In the genomic region with DNA sequence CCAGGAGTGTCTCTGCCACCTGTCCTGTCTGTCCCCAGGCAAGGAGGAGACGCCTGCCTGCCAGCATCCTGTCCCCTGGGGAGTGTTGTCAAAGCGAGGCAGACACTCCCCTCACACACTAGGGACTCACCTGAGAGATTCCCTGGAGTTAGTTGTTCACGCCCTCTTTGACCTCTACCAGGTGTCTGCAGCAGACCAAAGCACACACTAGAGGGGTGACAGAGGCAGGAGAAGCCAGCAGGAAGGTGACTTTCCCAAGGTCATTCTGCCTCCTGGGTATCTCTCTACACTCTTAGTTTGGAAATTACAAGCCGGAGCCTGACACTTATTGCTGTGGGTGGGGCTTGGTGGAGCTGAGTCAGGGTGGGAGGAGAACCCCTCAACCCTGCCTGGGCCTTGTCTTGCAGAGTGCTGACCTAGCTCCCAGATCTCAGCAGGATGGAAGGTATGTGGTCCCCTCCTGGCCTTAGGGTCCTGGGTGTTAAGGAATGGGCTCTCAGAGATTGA, we compare ENCODE assay signal across 9 mouse cellular contexts. TPM values are rescaled to one million over a fixed set of nuclear protein-coding genes. Genes with fewer than 3 reads are reported as not detected.
DNase-seq lines count a peak whose midpoint lies in the region; ATAC-seq and TF ChIP-seq lines count a peak whose summit lies in the region.
"Had no signal": no experiment of that assay in that cellular context is flagged by ENCODE, and none has a peak within 500 bp of the region (broad histone marks: within the 10 kb centered on the region; RNA-seq: fewer than 3 reads in every experiment).

No protein-coding gene starts in this region.

- no peak for ATAC-seq in embryonic facial prominence, embryonic 15.5 days (ENCODE audit: insufficient number of reproducible peaks, low FRiP score, low TSS enrichment, low read depth)
- ATAC-seq in midbrain, embryonic 14.5 days (ENCODE audit: low FRiP score, low TSS enrichment), result no peak
- ATAC-seq in frontal cortex, adult (ENCODE audit: low TSS enrichment), result no peak

- no peak for TF ChIP-seq POLR2A in kidney, adult 2 months (IDR thresholded peaks at IDR 0.05; ENCODE audit: low read depth, low read length)

- peak overlapping the region; percentile 79 for H3K27ac ChIP-seq in kidney, adult 2 months (ENCODE audit: insufficient read depth, low read depth, low read length)
- peak overlapping the region; percentile 84 for H3K27ac ChIP-seq in embryonic facial prominence, embryonic 15.5 days (replicated peaks)
- H3K27ac ChIP-seq in midbrain, embryonic 14.5 days (replicated peaks; ENCODE audit: low read depth, low read length), result peak overlapping the region; percentile 49

- H3K4me1 ChIP-seq in kidney, adult 2 months (ENCODE audit: control insufficient read depth, insufficient read depth, low read length), result no peaks in the 10 kb centered on the region
- H3K4me1 ChIP-seq in embryonic facial prominence, embryonic 15.5 days, result peaks cover 58% of the 10 kb centered on the region
- peaks cover 36% of the 10 kb centered on the region for H3K4me1 ChIP-seq in midbrain, embryonic 14.5 days (ENCODE audit: control insufficient read depth, insufficient read depth, low read length)

- H3K27me3 ChIP-seq in kidney, adult 2 months (replicated peaks; ENCODE audit: control insufficient read depth, insufficient read depth, low read length), result no peaks in the 10 kb centered on the region
- H3K27me3 ChIP-seq in embryonic facial prominence, embryonic 15.5 days, result no peaks in the 10 kb centered on the region
- no peaks in the 10 kb centered on the region for H3K27me3 ChIP-seq in midbrain, embryonic 14.5 days (ENCODE audit: control insufficient read depth, insufficient read depth, low read length)

- H3K4me3 ChIP-seq in kidney, adult 2 months (ENCODE audit: insufficient read depth, low read depth, low read length), result no peak overlapping the region
- no peak overlapping the region for H3K4me3 ChIP-seq in embryonic facial prominence, embryonic 15.5 days (replicated peaks)
- no peak overlapping the region for H3K4me3 ChIP-seq in midbrain, embryonic 14.5 days (replicated peaks; ENCODE audit: low read depth, low read length)

- H3K9ac ChIP-seq in embryonic facial prominence, embryonic 15.5 days, result no peak overlapping the region
- peak overlapping the region; percentile 16; the same call in 1 of the 2 replicates for H3K9ac ChIP-seq in midbrain, embryonic 14.5 days (replicated peaks; ENCODE audit: low read length)

- H3K4me2 ChIP-seq in embryonic facial prominence, embryonic 15.5 days (replicated peaks), result 0 out of 2 replicates have a peak overlapping the region, but pooled peaks have one; percentile 19
- no peak overlapping the region; the same call in 1 of the 2 replicates for H3K4me2 ChIP-seq in midbrain, embryonic 14.5 days (ENCODE audit: low read length)

- H3K9me3 ChIP-seq in embryonic facial prominence, embryonic 15.5 days (replicated peaks), result no peaks in the 10 kb centered on the region
- H3K9me3 ChIP-seq in midbrain, embryonic 14.5 days (ENCODE audit: control insufficient read depth, low read length), result no peaks in the 10 kb centered on the region

- no peak for TF ChIP-seq CTCF in kidney, adult 2 months (conservative IDR thresholded peaks at IDR 0.05; ENCODE audit: insufficient read depth, insufficient read length, low read depth, low read length)

- DNase-seq in adrenal gland, adult 2 months, result peak; percentile 47
- no peak for DNase-seq in adrenal gland, postnatal 4 days (ENCODE audit: low spot score in 2 of 2)
- no peak for DNase-seq in kidney, adult 2 months
- no peak for DNase-seq in kidney, postnatal 14 days
- no peak for DNase-seq in midbrain, embryonic 14.5 days
- no peak for DNase-seq in left cerebral cortex, adult 18-20 months (ENCODE audit: low spot score in 2 of 2)

- no peaks in the 10 kb centered on the region for H3K36me3 ChIP-seq in kidney, adult 2 months (ENCODE audit: control insufficient read depth, insufficient read depth, low read length)
- H3K36me3 ChIP-seq in embryonic facial prominence, embryonic 15.5 days, result no peaks in the 10 kb centered on the region
- H3K36me3 ChIP-seq in midbrain, embryonic 14.5 days (ENCODE audit: control insufficient read depth, insufficient read depth, low read length), result peaks cover 2% of the 10 kb centered on the region; the same call in 1 of the 2 replicates

- WGBS in kidney, adult 2 months, result 69% methylated on average over 4 of the region's 4 CpGs
- WGBS in embryonic facial prominence, embryonic 15.5 days, result 45% methylated on average over 4 of the region's 4 CpGs
- WGBS in midbrain, embryonic 14.5 days, result 69% methylated on average over 4 of the region's 4 CpGs

RNA-seq across cellular contexts. Expression of a gene that starts 6.5 kb away (rescaled TPM):
- 10 to 100 TPM; 40.6 to 59.0 TPM for total RNA-seq in adrenal gland, adult 2 months (2021)
- 66.6 and 67.7 TPM in 2 replicates for polyA plus RNA-seq in adrenal gland, adult 2 months (2012; rRNA removed)
- total RNA-seq in adrenal gland, postnatal 4 days (2021), result 10 to 100 TPM; 53.4 to 68.7 TPM
- polyA plus RNA-seq in kidney, adult 2 months (2012; rRNA removed), result 31.6 and 47.4 TPM in 2 replicates
- 67.9 and 83.8 TPM in 2 replicates for polyA plus RNA-seq in embryonic facial prominence, embryonic 15.5 days (2015; fragmentation: Nextera tagmentation; extraction: Ambion mirVana)
- 69.2 and 76.2 TPM in 2 replicates for polyA plus RNA-seq in midbrain, embryonic 14.5 days (2014; fragmentation: Nextera tagmentation; extraction: Ambion mirVana)
- total RNA-seq in left cerebral cortex, adult 18-20 months (2021), result 100 to 1,000 TPM; 151 to 160 TPM

RNA-seq across cellular contexts. Expression of a gene that starts 18.3 kb away (rescaled TPM):
- total RNA-seq in adrenal gland, adult 2 months (2021), result 100 to 1,000 TPM; 100 to 128 TPM
- polyA plus RNA-seq in adrenal gland, adult 2 months (2012; rRNA removed), result 266 and 281 TPM in 2 replicates
- total RNA-seq in adrenal gland, postnatal 4 days (2021), result 100 to 1,000 TPM in 1 of 2 experiments, 10 to 100 TPM in 1; 97.4 to 103 TPM
- polyA plus RNA-seq in kidney, adult 2 months (2012; rRNA removed), result 228 and 289 TPM in 2 replicates
- 83.8 and 86.3 TPM in 2 replicates for polyA plus RNA-seq in embryonic facial prominence, embryonic 15.5 days (2015; fragmentation: Nextera tagmentation; extraction: Ambion mirVana)
- 13.5 and 23.8 TPM in 2 replicates for polyA plus RNA-seq in midbrain, embryonic 14.5 days (2014; fragmentation: Nextera tagmentation; extraction: Ambion mirVana)
- 10 to 100 TPM; 18.4 to 19.9 TPM for total RNA-seq in left cerebral cortex, adult 18-20 months (2021)

RNA-seq across cellular contexts. Expression of a gene that starts 28.6 kb away (rescaled TPM):
- total RNA-seq in adrenal gland, adult 2 months (2021), result 10 to 100 TPM; 55.2 to 55.6 TPM
- polyA plus RNA-seq in adrenal gland, adult 2 months (2012; rRNA removed), result 115 and 122 TPM in 2 replicates
- 10 to 100 TPM; 53.0 to 58.0 TPM for total RNA-seq in adrenal gland, postnatal 4 days (2021)
- 21.1 and 23.6 TPM in 2 replicates for polyA plus RNA-seq in kidney, adult 2 months (2012; rRNA removed)
- 26.9 and 27.7 TPM in 2 replicates for polyA plus RNA-seq in embryonic facial prominence, embryonic 15.5 days (2015; fragmentation: Nextera tagmentation; extraction: Ambion mirVana)
- polyA plus RNA-seq in midbrain, embryonic 14.5 days (2014; fragmentation: Nextera tagmentation; extraction: Ambion mirVana), result 7.6 and 10.2 TPM in 2 replicates
- total RNA-seq in left cerebral cortex, adult 18-20 months (2021), result 100 to 1,000 TPM; 113 to 130 TPM

RNA-seq across cellular contexts. Expression of a gene that starts 41.2 kb away (rescaled TPM):
- 10 to 100 TPM in 1 of 2 experiments, 1 to 10 TPM in 1; 5.6 to 14.5 TPM for total RNA-seq in adrenal gland, adult 2 months (2021)
- polyA plus RNA-seq in adrenal gland, adult 2 months (2012; rRNA removed), result 15.4 and 18.5 TPM in 2 replicates
- 10 to 100 TPM; 16.4 to 19.4 TPM for total RNA-seq in adrenal gland, postnatal 4 days (2021)
- polyA plus RNA-seq in kidney, adult 2 months (2012; rRNA removed), result 7.0 and 7.2 TPM in 2 replicates
- 34.8 and 36.5 TPM in 2 replicates for polyA plus RNA-seq in embryonic facial prominence, embryonic 15.5 days (2015; fragmentation: Nextera tagmentation; extraction: Ambion mirVana)
- 20.1 and 24.8 TPM in 2 replicates for polyA plus RNA-seq in midbrain, embryonic 14.5 days (2014; fragmentation: Nextera tagmentation; extraction: Ambion mirVana)
- total RNA-seq in left cerebral cortex, adult 18-20 months (2021), result 10 to 100 TPM; 40.6 TPM

RNA-seq across cellular contexts. Expression of a gene that starts 52.6 kb away (rescaled TPM):
- total RNA-seq in adrenal gland, adult 2 months (2021), result not detected
- polyA plus RNA-seq in adrenal gland, adult 2 months (2012; rRNA removed), result not detected in 2 replicates
- not detected for total RNA-seq in adrenal gland, postnatal 4 days (2021)
- not detected in 2 replicates for polyA plus RNA-seq in kidney, adult 2 months (2012; rRNA removed)
- 0.11 and 0.12 TPM in 2 replicates for polyA plus RNA-seq in embryonic facial prominence, embryonic 15.5 days (2015; fragmentation: Nextera tagmentation; extraction: Ambion mirVana)
- 0.29 and 1.3 TPM in 2 replicates for polyA plus RNA-seq in midbrain, embryonic 14.5 days (2014; fragmentation: Nextera tagmentation; extraction: Ambion mirVana)
- under 1 TPM; 0.79 to 0.82 TPM for total RNA-seq in left cerebral cortex, adult 18-20 months (2021)
- polyA plus RNA-seq: stomach, embryonic 14.5 days had no signal
